Mouse (Mus musculus) heart, postnatal 36 days (tissue): Measurements from ENCODE around the gene Oas1a. TPM values are rescaled to one million over a fixed set of nuclear protein-coding genes. Genes with fewer than 3 reads are reported as not detected.
"Not testable (repeated sequence)": the region's sequence is repeated elsewhere in the genome, so short reads cannot be mapped to it uniquely, and the experiment has no call there.

Source experiments
- DNase-seq, 2 experiments: peaks; one replicate each; pipeline ENCODE4 v3.0.0; 2021 to 2022
- intact Hi-C: fragments of 180-260 bp; cut with DNase I; formaldehyde crosslinking; loops from one replicate; pipeline ENCODE4 v1.15.1; 2025
- total RNA-seq, 2 experiments: library from RNA; stranded (reverse); gene quantifications; 2 replicates each; pipeline ENCODE4 v1.2.3; 2021

Gene Oas1a
- total RNA-seq, 2 experiments from 2014 or later, result 0.75 to 2.1 TPM

DNA sequence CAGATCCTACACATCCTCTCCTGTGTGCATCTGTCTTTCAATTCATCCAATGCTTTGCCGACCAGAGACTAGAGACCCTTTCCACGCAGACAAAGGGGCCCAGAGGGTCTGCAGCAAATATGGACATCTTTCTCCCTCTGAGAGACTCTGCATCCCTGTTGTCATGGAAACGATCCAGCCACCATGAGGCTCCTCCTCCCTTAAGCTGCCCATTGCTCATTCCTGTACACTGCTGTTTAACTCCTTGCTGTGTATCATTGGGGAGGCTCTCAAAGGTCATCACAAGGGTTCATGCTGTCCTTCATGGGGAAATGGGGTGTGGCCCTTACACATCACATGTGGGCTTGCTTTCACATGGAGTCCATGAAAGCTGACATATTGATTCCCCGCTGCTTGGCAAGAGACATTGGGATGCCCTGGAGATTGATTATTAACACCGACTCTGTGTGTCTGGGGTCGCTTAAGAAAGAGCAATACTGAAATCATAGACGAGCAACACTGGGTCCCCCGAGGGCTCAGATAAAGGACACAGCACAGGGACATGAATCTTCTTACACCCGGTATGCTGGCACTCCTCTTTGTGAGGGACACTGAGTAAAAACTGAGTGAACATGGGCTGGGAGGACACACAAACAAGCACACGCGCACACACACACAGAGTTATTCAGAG is 12.0 kb downstream of the Oas1a start:
- DNase-seq, result no peak
- intact Hi-C loops, result no loop called here

DNA sequence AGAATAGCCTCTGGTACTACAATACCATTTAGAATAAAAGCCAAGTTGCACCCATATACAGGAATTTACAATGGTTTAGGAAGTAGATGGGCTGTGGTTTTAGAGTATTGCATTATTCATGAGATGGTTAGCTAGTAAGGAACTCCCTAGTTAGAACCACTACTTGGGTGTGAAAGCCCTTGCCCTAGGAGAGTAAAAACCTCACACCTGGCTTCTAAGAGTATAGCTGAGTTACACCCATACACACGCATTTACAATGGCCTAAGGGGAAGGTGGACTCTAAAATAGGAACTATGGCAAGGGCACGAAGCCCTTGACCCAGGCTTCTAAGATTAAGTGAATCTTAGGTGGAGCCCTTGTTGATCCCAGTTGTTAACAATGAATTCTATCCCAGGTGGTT is 12.6 kb downstream of the Oas1a start:
- DNase-seq, intact Hi-C loops: not testable (repeated sequence)

DNA sequence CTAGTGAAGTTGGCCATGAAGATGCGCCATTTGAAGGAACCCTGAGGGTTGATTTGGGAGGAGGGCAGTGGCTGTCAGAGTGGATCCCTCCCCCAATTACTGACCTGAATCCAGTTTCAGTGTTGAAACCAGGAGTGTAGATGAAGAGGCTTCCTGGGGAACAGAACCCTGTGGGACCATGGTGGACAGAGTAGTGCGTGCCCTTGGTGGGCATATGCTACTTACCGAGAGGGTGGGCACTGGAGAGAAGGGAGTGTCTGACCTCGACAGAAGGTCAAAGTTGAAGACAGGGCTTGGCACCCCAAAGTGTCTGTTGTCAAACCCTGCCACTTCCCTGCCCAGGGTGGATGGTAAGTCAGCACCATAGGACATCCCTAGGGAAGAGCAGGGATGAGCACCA is 13.5 kb downstream of the Oas1a start:
- DNase-seq, intact Hi-C loops: not testable (repeated sequence)

DNA sequence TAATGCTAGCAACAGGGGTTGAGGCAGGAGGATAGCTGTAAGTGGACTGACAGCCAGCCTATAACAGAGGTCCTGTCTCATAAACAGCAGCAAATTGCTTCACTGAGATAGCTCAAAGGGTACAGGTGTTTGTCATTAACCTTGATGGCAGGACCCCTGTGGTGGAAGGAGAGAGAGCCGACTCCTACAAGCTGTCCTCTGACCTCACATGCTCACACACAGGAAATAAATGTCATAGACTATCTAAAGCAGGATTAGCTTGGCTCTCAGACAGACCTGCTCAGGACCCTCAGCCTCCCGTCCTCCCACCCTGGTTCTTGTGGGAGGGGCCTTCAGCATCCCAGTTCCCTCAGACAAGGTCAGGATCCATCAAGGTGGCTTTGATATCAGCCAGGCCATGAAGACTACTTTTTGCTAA is 15.1 kb downstream of the Oas1a start:
- no peak for DNase-seq
- intact Hi-C loops, result no loop called here

DNA sequence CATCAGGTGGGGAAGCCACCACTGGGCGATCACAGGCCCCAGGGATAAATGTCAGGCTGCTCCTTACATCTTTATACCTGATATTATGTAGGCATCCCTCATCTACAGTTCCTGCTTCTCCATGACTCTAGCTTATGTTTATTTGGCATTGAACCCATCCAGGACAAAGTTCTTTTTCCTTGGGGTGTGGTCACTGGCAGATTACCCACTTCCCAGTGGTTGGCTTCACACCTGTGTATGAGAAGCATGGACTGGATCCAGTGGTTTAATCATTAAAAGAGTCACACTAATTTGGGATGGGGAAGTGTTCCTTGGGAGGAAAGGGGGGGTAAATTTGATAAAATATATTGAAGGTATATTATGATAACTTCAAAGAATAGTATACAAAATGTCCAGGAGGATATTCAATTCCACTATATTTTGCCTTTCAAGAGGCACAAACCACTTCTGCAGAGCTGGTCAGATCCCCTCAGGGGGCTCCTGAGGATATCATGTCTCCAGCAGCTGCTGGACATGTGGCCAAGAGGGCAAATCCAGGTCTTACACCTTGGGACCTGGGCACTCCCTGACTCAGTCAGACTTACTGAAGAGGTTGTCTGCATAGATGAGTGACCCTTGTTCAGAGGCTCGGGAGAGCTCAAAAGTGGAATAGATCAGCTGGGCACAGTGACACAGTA is 15.6 kb downstream of the Oas1a start:
- intact Hi-C loops, result not testable (repeated sequence)

DNA sequence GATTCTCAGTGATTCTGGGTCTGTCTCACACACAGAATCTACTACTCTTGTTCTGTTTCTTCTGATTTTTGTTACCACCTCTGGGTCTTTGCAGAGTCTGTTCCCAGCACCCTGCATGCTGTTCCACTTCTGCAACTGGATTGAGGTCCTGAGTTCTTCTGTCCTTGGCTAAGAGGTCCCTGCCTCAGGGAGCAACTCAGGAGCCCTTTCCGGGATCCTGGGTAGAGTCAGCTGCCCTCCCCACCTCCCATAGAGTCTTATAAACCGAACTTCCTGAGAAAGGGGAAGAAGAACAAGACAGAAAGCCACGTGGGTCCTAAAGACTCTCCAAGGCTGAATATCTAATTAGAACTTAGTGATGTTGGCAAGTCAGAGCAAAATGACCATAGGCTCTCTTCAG is 16.3 kb downstream of the Oas1a start:
- intact Hi-C loops, result no loop called here
- DNase-seq, result no peak

More for the DNA sequence above, 15.6 kb downstream of the Oas1a start:
- DNase-seq, result not testable (repeated sequence)

DNA sequence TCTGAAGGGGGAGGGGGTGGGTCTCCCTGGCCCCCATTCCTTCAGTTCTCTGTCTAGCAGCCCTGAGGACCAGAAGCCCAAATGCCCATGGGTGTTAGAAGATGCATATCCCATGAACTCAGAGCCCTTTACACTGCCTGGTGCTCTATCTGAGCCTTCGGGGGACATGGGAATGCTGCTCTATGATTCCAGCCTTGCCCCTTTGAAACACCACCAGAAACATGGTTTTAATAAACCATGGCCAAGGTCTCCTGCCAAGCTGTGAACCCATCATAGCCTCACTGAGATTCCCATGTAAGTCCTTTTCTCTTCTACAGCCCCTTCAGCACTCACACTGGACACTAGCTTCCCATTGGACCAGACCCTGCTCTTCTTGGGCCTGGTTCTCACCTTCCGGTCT is 17.3 kb downstream of the Oas1a start:
- intact Hi-C loops, result no loop called here

DNA sequence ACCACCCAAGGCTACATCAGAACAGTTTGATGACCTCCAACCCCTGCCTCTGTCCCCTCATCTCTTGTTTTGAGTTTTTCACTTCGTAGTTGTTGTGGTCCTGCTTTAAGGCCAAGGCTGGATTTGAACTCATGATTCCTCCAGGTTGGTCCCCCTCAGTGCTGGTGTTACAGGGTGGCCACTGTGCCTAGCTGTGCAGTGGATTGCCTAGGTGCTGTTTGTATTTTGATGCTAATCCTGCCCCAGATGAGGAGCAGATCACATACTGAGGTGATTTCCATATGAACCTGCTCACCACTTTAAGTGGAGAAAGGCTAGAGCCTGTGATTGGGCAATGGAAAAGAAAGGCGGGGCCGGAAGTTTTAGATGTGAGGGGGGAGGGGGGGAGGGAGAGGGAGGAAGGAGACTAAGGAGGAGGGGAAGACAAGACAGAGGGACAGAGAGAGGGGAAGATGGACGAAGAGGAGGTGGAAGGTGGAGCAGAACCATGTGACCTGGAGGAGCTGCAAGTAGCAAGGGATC is 19.0 kb downstream of the Oas1a start:
- not testable (repeated sequence) for DNase-seq
- intact Hi-C loops, result loop anchor here (2.0 kb wide), 1 partner anchor 24 kb away; no protein-coding TSS in a partner anchor

More for the DNA sequence above, 17.3 kb downstream of the Oas1a start:
- DNase-seq, result no peak

DNA sequence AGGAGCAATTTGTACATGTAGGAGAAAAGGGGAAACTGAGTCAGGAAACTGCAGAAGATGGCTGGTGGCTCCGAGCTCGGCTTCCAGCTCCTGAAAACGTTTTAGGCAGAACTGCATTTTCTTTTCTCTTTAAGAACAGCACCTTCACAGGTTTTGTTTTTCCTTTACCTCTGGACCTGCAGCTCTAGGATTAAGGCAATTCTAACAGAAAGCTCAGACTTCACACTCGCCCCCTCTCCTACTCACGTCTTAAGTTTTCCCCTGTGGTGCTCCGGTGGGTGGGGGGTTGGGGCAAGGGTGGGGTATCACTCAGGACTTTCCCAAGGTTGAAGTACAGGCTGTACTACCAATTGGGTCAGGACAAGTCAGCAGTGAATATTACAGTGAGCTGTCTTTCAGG is 19.5 kb downstream of the Oas1a start:
- no peak for DNase-seq
- intact Hi-C loops, result loop anchor here (2.0 kb wide), 2 partner anchors 13 to 25 kb away; no protein-coding TSS in a partner anchor

DNA sequence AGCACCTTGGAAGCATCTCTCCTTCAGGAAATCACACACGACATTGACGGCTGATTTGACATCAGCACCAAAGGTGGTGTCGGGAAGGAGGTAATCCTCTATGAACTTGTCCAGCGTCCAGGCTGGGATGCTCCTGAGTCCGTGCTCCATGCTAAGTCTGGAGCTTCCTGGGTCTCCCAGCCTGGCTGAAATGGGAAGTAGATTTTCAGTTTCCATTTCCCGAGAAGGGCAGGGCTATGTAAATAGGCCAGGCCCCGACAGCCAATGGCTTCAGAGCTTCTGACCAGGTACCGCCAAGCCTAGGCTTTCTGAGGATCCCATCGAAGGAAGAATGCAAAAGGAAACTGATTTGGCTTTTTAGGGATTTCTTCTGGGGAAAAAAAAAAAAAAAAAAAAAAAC is 19.9 kb downstream of the Oas1a start, which contains the start of gene Oas1g:
Gene Oas1g, minus strand, starts transcription at position 201 of the 400 bp plus-strand sequence.
- DNase-seq, result not testable (repeated sequence)
- intact Hi-C loops, result loop anchor here (2.0 kb wide), 1 partner anchor 13 kb away; no protein-coding TSS in a partner anchor

DNA sequence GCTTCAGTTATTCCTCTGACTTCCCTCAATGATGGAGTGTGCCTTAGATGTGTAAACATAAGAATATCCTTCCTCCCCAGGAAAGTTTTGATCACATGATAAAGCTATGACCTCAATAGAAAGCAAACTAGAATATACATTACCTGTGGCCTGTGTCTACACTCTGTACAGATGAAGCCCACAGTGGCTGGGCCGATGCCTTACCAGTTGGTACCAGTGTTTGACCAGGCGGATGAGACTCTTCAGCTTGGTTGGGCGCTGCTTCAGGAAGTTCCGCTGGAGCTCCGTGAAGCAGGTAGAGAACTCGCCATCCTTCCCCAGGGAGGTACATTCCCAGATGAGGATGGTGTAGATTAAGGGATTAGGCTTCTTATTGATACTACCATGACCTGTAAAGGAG is 25.6 kb downstream of the Oas1a start:
- not testable (repeated sequence) for DNase-seq

DNA sequence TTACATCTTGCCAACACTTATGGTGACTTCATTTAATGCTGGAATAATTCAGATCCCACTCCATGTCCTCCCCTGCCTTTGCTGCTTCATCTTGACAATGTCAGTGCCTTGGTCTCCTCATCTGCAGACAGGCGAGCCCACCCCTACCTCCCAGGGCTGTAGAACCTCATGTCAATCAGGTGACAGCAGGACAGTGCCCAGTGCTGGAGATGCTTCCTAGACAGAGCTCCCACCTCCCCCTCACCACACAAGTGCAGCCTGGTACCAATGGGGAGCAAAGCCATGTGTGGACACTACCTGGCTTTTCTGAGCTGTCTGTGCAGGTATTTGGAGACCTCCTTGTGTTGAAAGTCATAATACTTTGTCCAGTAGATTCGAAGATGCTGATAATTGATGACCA is 28.5 kb downstream of the Oas1a start:
- intact Hi-C loops, result loop anchor here (1.0 kb wide), 1 partner anchor 19 kb away; no protein-coding TSS in a partner anchor
- DNase-seq, result not testable (repeated sequence)

More for the DNA sequence above, 25.6 kb downstream of the Oas1a start:
- intact Hi-C loops, result not testable (repeated sequence)

DNA sequence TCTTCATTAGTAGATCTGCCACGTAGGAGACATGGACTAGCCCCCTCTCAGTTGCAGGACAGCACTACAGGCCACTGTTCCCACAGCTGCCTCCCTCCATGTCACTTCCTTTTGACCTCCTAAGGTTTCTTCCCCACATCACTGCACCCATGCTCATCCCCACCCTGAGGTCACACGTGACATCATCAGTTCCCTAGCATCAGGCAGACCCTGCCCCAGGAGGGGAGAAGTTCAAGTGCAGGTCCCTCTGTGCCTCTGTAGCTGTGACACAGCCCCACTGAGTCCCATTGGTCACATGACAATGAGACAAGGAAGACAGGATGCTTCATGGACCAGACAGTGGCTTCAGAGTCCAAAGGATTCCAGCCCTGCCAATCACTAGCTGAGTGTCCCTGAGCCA is 29.9 kb downstream of the Oas1a start:
- intact Hi-C loops, DNase-seq: not testable (repeated sequence)

DNA sequence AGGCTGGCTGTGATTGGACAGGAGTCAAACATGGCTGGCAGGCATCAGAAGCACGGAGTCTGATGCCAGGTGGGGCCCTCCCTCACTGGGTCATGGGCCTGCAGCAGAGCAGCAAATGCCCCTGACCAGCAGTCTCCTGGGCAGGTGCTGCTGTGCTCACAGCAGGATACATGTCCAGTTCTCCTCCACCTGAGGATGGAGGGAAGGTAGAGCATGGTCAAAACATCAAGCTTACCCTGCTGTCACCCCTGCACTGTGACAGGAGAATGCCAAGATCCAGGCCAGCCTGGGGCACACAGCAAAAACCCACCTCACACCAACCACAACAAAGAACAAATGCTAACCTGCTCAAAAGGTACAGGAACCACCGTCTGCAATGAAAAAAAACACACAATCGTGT is 30.5 kb downstream of the Oas1a start:
- intact Hi-C loops, result not testable (repeated sequence)

DNA sequence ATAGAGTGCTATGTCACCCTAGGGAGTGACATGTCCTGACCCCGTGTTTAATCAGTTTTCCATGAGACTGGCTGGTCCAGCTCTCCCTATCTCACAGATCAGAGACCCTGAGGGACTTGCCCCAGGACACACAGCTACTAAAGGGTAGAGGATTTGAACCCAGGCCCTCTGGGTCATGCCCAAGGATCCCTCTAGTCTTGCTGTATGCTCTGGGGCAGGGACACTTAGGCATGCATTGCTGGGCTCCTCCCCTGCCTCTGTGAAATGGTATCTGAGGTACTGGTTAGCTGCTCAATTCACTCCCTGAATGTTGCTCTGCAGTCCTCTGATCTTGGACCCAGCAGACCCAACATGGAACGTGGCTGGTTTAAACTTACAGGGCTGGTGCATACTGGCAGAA is 35.9 kb downstream of the Oas1a start:
- DNase-seq, result no peak
- intact Hi-C loops, result no loop called here

More for the DNA sequence above, 30.5 kb downstream of the Oas1a start:
- not testable (repeated sequence) for DNase-seq

DNA sequence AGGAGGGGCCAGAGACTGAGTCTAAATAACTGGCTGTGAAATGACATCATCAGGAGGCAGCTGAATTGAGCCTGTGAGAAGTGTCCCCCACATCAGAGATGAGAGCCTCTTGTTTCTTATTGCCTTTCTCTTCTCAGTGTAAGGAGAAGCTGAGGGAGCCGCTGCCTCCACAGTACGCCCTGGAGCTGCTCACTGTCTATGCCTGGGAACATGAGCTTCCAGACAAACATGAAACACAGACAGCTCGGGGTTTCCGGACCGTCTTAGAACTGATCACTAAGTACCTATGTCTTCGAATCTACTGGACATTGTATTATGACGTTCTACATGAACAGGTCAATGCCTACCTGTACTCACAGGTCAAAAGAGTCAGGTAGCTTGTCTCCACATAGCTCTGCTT is 36.5 kb downstream of the Oas1a start:
- intact Hi-C loops, result no loop called here
- DNase-seq, result no peak

DNA sequence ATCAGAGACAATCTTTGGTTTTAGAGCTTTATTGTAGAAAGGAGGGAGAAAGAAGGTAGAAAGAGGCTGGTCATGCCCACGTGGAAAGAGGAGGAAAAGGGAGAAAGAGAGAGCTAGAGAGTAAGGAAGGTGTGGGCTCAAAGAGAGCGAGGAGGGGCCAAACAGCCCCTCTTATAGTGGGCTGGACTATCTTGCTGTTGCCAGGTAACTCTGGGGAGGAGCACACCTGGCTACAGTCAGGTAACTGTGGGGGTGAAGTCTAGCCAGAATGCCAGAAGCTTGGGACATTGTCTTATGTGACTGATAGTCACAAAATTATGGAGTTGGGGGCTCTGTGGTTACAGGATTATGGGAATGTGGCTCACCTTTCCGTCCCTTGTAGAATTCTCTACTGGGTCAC is 37.2 kb downstream of the Oas1a start:
- intact Hi-C loops, result no loop called here
- DNase-seq, result no peak

DNA sequence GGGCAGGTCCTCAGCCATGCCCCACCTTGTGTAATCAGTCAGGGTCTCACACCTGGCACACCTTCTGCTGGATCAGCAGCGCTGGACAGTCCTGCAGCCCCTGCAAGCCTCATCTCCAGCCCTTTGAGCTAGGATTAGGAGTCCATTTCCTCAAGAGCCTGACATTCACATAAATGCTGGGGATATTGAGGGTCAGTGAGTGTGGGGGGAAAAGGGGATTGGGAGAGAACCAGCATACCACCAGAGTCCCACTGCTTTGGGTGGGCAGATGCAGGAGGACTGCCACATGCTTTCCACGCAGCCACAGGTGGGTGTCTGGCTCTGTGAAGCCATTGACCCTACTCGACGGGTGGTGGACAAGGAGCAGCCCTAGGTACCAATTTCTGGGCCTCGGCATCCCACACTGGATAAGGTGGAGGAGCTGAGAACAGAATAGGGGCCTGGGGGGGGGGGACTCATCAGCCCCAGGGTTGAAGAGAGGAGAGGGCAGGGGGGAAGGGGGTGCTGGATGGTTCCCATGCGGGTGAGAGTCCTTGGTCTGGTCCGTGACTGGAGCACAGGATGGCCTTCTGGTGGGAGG is 37.8 kb downstream of the Oas1a start:
- intact Hi-C loops, result no loop called here
- DNase-seq, result no peak

DNA sequence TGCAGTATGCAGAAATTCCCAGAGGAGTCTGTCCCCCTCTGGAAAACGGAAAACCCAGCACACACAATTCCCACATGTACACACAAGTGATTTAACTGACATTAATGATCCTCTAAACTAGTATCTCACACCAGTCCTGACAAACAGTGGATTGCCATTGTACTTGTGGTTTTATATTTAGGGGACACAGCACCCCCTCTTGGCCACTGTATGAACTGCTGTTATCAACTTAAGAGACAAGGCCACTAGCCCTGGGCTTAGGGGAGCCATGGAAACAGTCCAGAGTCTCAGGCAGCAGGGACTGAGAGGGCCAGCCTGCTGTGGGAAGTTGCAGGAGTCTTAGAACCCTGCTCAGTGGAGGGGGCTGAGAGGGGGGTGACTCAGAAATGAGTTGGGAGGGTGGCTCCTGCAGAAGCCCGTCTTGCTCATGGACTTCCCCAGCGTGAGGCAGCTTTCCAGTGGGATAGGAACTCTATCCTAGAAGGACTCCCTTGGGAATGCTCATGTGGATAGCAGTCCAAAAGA is 41.9 kb downstream of the Oas1a start:
- no peak for DNase-seq
- intact Hi-C loops, result no loop called here

DNA sequence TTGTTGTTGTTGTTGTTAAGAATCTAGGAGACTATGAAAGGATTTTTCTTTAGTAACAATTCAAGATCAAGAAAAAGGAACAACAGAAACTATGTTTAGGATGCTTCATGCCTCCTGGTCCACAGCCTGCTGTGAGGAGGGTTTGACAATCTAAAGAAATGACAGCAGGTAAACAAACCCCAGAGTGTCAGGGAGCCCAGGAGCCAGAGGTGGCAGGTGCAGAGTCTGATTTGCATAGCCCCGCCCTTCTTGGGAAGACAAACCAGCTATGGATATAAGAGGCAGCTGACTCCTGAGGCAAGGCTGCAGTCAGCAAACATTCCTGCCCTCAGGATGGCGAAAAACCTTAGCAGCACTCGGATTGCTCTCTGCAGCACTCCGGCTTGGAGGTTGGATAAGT is 46.2 kb downstream of the Oas1a start, which contains the start of gene Oas1h:
Gene Oas1h, plus strand, starts transcription at position 301 of the 400 bp plus-strand sequence.
- DNase-seq, result no peak
- intact Hi-C loops, result no loop called here

DNA sequence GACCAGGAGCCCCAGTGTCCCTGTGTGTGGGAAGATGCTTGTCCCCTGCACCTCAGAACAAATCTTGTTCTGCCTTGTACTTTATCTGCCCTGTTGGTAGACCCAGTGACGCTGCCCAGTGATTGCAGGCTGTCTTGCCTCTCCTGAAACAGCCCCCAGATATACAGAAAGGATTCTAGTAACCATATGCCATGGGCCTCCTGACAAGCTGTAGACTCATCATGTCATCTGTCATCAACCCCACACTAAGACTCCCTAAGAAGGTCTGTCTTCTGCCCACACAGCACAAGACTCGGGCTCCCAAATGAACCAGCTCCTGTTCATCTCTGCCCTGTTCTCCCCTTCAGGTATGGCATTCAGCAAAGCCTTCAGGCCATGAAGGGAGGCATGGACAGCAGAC is 48.1 kb downstream of the Oas1a start:
- DNase-seq, result no peak
- intact Hi-C loops, result no loop called here
